Mouse (Mus musculus): ENCODE data around the gene Ccdc157. TPM values are rescaled to one million over a fixed set of nuclear protein-coding genes. Genes with fewer than 3 reads are reported as not detected.

The Ccdc157 gene
- polyA plus RNA-seq, 1 experiment from 2014 or later: 9.5 TPM

DNA sequence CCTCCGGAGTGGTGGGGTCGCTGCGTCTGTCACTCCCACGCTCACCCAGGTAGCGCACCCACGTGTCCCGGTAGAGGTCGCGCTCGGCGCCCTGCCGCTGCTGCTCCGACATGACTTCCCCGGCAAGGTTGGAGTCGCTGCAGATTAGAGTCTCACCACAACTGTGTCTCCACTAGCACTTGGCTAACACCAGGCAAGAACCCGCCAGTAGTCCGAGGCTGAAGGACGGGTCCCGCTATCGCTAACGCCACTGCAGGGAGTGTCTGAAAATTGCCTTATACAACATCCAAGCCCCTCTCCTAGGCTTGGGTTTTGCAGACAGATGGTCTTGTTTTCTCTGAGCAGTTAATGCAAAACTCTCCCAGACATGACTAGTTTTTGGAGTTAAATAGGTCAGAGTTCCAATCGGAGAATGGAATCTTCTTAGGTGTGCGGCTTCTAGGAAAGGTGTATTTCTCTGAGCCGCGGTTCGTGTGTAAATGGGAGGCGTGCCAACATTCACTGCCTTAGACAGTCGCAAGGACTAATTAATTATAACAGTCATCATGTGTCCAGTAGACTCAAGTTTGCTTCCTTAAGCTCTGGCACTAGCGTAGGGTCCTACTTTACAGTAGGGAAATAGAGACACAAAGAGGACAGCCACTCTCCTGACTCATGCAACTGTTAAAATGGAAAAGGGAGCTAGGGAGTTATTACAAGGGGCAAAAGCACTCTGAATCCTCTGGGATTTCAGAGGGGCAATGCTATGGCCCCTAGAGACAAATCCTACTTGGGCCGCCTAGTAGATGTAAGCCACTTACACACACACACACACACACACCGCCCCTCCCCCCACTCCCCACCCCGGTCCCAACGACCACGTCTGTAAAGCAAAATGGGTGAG lies 64.7 kb downstream of the Ccdc157 start, which contains the start of gene Mtfp1:
TSS of gene Mtfp1 (minus strand) at position 275 of the 883 bp plus-strand sequence.
- H3K9me3 ChIP-seq: no peaks in the 10 kb centered on the region
- peak within 1 kb of the TSS; percentile 48 for H3K9ac ChIP-seq
- H3K4me2 ChIP-seq: peak within 1 kb of the TSS; percentile 89
- 5% methylated on average over 34 of the region's 34 CpGs for WGBS
- peak; percentile 15; the same call in 1 of the 2 replicates for ATAC-seq (ENCODE audit: borderline replicate concordance, extremely low read depth, low FRiP score, low TSS enrichment)
- peak within 1 kb of the TSS; percentile 83 for H3K27ac ChIP-seq
- peaks cover 8% of the 10 kb centered on the region; the same call in 1 of the 2 replicates for H3K36me3 ChIP-seq
- H3K4me1 ChIP-seq: peaks cover 19% of the 10 kb centered on the region
- no peaks in the 10 kb centered on the region for H3K27me3 ChIP-seq
- H3K4me3 ChIP-seq: peak within 1 kb of the TSS; percentile 54

DNA sequence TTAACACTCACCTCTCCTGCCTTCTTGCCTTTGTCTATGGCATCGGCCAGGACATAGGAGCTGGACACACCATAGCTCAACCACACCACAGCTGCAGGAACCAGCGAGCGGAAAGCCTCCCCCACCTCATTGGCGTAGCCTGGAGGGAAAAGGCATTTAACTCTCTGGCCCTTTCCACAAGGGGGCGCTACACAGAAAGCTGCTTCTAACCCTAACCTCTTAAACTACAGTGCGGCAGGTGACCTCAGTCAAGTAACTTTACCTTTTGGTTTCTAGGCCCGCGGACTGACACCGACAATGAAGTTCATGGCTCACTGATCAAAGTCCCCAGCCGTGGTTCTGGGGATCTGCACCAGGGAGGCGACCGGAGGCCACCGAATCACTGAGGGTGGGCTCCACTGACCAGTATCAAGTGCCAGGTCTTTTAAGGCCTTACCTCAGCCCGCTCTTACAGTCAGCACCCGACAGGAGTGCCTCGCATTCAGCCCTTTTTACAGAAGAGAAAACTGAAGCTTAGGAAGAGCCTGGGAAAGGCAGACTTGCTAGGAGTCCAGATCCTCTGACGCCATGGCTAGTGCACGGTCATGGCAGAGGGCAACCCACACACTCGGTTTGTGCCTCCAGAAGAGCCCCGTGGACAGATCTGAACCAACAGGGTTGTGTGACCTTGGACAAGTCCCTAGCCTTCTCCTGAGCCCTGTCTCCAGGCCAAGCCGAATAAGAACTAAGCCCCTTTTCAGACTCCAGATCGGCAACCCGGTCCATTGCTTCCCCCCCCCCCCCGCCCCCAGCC lies 65.5 kb downstream of the Ccdc157 start:
- no peak for ATAC-seq (ENCODE audit: borderline replicate concordance, extremely low read depth, low FRiP score, low TSS enrichment)
- Histone ChIP-seq H3K4me1 (peaks cover 19% of the 10 kb centered on the region), H3K27me3 (no peaks in the 10 kb centered on the region), H3K27ac (peak overlapping the region; percentile 83), H3K4me3 (peak overlapping the region; percentile 54), H3K36me3 (peaks cover 8% of the 10 kb centered on the region; the same call in 1 of the 2 replicates), H3K4me2 (peak overlapping the region; percentile 89), H3K9me3 (no peaks in the 10 kb centered on the region), H3K9ac (peak overlapping the region; percentile 48)
- 8% methylated on average over 23 of the region's 24 CpGs for WGBS

DNA sequence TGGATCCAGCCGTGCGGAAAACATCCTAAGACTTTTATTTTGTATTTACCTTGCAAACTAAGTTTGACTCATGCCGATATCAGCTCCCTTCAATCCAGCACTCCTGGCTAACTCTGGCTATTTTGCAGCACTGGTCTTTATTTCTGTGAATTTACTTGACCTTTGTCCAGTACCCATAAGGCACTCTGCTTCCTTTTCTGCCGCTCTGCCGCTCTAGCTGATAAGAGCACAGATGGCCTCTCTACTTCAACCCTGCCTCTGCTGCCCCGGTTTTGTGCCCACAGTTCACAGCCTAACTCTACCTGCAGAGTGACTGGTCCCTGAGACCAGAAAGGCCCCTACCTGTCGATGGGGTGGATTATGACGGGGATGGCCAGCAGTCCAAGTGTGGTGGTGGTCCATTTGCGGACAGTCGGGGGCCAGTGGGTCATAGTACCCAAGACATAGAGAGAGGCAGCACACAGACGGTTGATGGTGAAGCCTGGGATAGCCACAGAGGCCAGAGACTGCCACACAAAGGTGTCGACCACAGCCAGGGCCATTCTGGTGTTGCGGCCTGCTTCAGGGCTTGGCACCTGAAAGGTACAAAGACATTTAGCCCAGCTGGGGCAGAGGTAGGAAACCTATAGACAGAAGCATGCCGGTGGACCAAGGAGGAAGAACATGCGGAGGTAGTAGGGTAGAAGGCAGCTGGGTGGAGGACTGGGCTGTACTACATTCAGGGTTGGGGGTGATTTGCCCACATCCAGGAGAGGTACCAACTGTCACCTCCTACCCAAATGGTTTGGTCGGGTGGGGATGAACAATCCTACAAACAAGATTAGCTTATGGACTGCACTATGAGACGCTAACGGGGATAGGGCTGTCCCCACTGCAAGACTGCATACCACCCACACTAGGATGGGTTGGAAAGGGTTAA lies 66.4 kb downstream of the Ccdc157 start:
- Histone ChIP-seq H3K27me3 (no peaks in the 10 kb centered on the region), H3K4me2 (peak overlapping the region; percentile 89; the same call in 1 of the 2 replicates), H3K4me1 (peaks cover 19% of the 10 kb centered on the region), H3K36me3 (peaks cover 8% of the 10 kb centered on the region; the same call in 1 of the 2 replicates), H3K9me3 (no peaks in the 10 kb centered on the region), H3K27ac (no peak overlapping the region), H3K9ac (no peak overlapping the region), H3K4me3 (0 out of 2 replicates have a peak overlapping the region, but pooled peaks have one; percentile 54)
- no peak for ATAC-seq (ENCODE audit: borderline replicate concordance, extremely low read depth, low FRiP score, low TSS enrichment)
- 72% methylated on average over 18 of the region's 18 CpGs for whole genome bisulfite sequencing

Small RNA genes lying within 50 kb of the gene (microRNA-seq; reads per million reads assigned to microRNA genes)
- 4.1 reads per million, percentile 18 among the genes with 10 or more reads in this experiment for gene Mir3060

Other genes starting within 250 kb of the Ccdc157 start
- 3.4 and 3.8 TPM in 2 replicates for gene Slc35e4, start 245.6 kb downstream of the Ccdc157 start, polyA plus RNA-seq (2015; fragmentation: Nextera tagmentation; extraction: Ambion mirVana)
- 47.7 and 52.1 TPM in 2 replicates for gene Tcn2, start 228.1 kb downstream of the Ccdc157 start, polyA plus RNA-seq (2015; fragmentation: Nextera tagmentation; extraction: Ambion mirVana)
- gene Pes1, start 196.3 kb downstream of the Ccdc157 start, polyA plus RNA-seq (2015; fragmentation: Nextera tagmentation; extraction: Ambion mirVana): 76.2 and 78.1 TPM in 2 replicates
- gene 4930556J24Rik, start 183.5 kb downstream of the Ccdc157 start, polyA plus RNA-seq (2015; fragmentation: Nextera tagmentation; extraction: Ambion mirVana): 0.18 and 0.21 TPM in 2 replicates
- gene Gal3st1, start 176.7 kb downstream of the Ccdc157 start, polyA plus RNA-seq (2015; fragmentation: Nextera tagmentation; extraction: Ambion mirVana): 7.9 and 9.0 TPM in 2 replicates
- gene Sec14l4, start 128.8 kb downstream of the Ccdc157 start, polyA plus RNA-seq (2015; fragmentation: Nextera tagmentation; extraction: Ambion mirVana): 9.8 and 12.7 TPM in 2 replicates
- gene Sec14l3, start 95.5 kb downstream of the Ccdc157 start, polyA plus RNA-seq (2015; fragmentation: Nextera tagmentation; extraction: Ambion mirVana): 17.3 and 19.9 TPM in 2 replicates
- 9.9 and 11.4 TPM in 2 replicates for gene Mtfp1, start 64.8 kb downstream of the Ccdc157 start, polyA plus RNA-seq (2015; fragmentation: Nextera tagmentation; extraction: Ambion mirVana)
- gene Sec14l2, start 36.9 kb downstream of the Ccdc157 start, polyA plus RNA-seq (2015; fragmentation: Nextera tagmentation; extraction: Ambion mirVana): 2.2 and 3.0 TPM in 2 replicates
- 33.1 and 34.2 TPM in 2 replicates for gene Rnf215, start 25.1 kb downstream of the Ccdc157 start, polyA plus RNA-seq (2015; fragmentation: Nextera tagmentation; extraction: Ambion mirVana)
- 44.8 and 45.8 TPM in 2 replicates for gene Sf3a1, start 57 bp upstream of the Ccdc157 start, polyA plus RNA-seq (2015; fragmentation: Nextera tagmentation; extraction: Ambion mirVana)
- 32.3 and 34.2 TPM in 2 replicates for gene Tbc1d10a, start 26.5 kb upstream of the Ccdc157 start, polyA plus RNA-seq (2015; fragmentation: Nextera tagmentation; extraction: Ambion mirVana)
- gene Castor1, start 57.9 kb upstream of the Ccdc157 start, polyA plus RNA-seq (2015; fragmentation: Nextera tagmentation; extraction: Ambion mirVana): 4.0 and 6.3 TPM in 2 replicates
- 0.09 and 0.22 TPM in 2 replicates for gene Osm, start 76.1 kb upstream of the Ccdc157 start, polyA plus RNA-seq (2015; fragmentation: Nextera tagmentation; extraction: Ambion mirVana)
- 0.19 and 0.32 TPM in 2 replicates for gene Lif, start 97.3 kb upstream of the Ccdc157 start, polyA plus RNA-seq (2015; fragmentation: Nextera tagmentation; extraction: Ambion mirVana)